Mouse (Mus musculus) WW6 (cell line): Measurements from ENCODE around the gene Mrpl4.
"Not testable (repeated sequence)": the region's sequence is repeated elsewhere in the genome, so short reads cannot be mapped to it uniquely, and the experiment has no call there.

Source experiments
- DNase-seq: peaks from one replicate; pipeline ENCODE4 v3.0.0-alpha.2; 2013; ENCODE audit warnings: low read depth, low spot score

The Mrpl4 gene

DNA sequence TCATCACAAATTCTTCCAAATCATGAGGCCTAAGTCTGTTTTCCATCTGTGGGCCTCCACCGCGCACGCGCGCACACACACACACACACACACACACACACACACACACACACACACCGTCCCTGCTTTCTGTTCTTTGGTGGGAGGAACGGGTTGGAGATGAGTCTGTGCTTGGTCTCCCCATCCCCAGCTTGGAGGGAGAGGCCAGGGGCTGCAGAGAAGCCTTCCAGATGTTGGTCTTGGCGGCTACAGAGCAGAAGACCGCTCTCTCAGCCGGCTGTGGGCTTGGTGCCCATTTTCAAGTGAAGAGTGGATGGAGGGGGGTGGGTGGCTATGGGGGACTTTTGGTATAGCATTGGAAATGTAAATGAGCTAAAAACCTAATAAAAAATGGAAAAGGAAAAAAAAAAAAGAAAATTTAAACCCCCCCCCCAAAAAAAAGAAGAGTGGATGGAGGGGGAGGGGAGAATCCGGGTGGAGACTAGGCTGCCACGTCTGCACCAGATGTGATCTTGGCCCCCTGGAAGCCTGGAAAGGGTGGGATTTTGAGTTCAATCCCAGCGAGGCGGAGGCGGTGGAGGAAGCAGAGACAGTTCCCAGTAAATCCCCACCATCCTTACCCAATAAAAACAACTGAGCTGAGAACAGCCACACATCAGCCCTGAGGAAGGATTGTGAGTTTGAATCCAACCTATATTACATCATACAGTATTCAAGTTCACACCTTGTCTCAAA is 15.4 kb upstream of the Mrpl4 start:
- DNase-seq: no peak

DNA sequence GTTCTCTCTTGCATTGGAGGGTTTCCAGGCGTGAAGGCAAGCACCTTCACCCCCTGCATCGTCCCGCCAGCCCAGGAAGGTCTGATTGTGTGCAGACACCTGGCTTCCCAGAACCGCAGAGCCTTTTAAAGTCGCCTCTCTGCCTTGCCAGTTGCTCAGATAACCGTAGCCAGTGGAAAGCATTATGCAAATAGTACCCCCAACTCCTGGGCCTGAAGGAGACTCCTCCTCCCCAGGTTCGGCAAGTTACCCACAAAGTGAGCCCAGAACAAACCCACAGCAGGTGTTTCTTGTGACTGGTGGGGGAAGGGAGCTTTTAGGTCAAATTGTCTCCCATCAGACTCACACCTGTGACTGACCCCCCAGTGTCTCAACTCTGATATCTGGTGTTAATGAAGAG is 14.6 kb upstream of the Mrpl4 start:
- DNase-seq: no peak

DNA sequence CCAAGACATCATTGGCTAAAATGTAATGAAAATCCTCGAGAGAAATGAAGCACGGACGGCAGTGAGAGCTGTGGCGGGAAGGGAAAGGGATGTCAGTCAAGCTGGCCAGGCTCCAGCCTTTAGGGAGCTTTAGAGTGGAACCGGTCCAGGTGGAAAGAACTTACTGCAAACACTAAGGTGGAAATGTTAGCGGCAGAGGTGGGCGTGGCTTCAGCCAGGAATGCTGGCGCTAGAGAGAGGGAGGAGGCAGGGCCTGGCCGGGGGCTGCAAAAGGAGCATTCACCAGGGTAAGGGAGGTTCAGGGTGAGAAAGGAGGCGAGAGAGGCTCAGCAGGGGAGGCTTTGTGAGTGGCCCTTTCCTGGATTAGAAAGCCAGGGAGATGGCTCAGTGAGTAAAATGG is 11.7 kb upstream of the Mrpl4 start:
- no peak for DNase-seq

DNA sequence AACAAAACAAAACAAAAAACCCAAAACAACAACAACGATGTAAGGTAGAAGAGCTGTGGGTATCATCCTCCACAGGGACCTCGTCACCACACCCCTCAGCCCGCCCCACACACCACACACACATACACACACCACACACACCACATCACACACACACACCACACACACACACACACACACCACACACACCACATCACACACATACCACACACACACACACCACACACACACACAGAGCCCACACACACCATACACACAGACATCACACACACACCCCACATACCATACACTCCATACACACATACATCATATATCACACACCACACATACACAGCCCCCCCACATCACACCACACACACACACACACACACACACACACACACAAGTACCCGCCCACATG is 11.0 kb upstream of the Mrpl4 start:
- no peak for DNase-seq

DNA sequence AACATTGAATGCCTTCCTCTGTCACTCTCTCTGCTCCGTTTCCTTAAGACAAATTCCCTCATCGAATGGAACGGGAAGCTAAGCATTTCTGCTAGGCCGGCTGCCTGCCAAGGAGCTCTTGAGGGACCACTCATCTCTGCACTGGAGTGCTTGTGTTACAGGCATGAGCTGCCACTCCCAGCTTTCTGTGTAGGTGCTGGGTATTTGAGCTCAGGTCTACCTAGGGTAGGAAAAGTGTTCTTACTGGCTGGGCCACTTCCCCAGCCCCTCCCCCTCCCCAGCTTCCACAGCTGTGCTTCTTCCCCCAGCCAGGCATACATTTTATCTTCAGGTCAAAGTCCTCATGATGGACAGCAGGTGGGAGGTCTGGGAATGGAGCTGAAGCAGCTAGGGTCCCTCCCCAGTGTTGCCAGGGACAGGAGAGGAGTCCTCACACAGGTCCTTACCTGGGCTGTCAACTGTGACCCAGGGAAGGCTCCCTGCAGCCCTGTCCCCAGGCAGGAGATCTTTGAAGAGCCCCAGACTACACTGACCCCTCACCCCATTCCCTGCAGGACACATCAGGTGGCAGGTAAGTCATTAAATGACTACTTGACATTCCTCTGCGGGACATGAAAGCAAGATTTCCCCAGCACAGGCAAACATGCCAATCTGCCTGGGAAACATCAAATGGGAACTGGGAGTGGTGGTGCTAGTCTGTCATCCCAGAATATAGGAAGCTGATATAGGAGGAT is 9.2 kb upstream of the Mrpl4 start:
- DNase-seq: no peak

DNA sequence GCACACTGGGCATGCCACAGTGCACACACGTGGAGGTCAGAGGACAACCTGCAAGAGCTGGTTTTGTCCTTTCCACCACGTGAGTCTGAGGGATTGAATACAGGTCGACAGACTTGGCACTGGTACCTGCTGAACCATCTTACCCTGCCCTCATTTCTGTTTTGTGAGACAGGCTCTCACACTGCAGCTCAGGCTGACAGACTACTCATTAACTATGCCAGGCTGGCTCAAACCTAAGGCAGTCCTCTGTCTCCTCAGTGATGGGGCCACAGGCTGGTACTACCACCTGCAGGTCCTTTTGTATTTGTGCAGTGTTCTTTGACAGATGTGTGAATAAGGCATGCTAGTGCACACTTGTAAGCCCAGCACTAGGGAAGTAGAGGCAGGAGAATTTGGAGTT is 7.5 kb upstream of the Mrpl4 start:
- DNase-seq: no peak

DNA sequence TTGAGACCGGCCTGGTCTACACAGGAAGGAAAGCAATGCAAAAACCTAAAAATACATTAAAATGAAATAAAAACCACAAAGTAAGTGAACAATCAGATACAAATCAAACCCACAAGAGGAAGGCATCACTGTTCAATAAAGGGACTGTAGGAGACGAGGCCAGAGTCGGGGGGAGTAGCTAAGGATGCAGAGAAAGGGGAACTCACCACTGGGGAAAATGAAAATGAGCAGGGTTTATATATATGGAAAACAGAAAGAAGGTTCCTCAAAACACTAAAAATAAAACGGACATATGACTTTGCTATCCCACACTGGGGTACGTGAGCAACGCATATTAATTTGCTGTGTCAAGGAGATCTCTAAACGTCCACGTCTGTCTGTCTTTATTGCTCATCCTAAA is 5.5 kb upstream of the Mrpl4 start:
- DNase-seq: no peak

DNA sequence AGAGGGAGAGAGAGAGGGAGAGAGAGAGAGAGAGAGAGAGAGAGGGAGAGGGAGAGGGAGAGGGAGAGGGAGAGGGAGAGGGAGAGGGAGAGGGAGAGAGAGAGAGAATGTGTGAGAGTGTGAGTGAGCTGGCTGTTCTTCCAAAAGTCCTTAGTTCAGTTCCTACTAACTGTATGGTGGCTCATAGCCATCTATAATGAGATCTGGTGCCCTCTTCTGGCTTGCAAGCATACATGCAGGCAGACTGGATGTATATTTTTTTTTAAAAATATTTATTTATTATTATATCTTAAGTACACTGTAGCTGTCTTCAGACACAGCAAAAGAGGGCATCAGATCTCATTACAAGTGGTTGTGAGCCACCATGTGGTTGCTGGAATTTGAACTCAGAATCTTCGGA is 4.2 kb upstream of the Mrpl4 start:
- not testable (repeated sequence) for DNase-seq

DNA sequence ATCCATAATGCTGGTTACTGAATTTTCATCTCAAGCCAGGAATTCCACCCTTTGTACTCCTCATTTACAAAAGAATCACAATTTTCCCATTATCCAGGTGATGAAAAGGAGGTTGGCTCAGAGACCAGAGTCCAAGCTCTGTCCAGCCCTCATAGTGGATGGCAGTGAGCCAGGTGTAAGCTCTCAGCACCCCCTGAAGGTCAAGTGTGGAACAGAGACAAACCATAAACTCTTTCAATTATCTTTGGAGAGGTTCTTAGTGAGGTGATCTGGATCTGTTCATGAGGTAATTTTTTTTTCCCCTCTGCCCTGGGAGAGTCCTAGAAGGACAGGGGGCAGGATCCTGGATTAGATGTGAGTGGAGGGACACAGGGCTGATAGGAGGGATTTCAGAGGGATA is 1.7 kb upstream of the Mrpl4 start:
- no peak for DNase-seq

DNA sequence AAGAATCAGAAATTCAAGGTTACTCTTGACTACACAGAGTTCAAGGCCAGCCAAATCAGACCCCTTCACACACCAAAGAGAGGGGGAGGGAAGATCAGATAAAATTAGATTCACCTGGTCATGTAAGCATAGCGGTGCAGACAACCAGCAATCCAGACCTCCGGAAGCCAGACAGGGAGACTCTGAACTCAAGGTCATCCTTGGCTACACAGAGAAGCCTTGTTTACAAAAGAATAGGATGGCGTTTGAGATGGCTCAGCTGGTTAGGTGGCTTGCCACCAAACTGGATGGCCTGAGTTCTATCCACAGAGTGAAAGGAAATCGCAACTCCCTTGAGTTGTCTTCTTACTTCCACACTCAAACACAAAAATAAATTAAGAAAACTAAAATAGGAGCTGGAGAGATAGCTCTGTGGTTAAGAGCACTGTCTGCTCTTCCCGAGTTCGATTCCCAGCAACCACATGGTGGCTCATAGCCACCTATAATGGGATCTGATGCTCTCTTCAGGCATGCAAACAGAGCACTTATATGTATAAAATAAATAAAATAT is 812 bp upstream of the Mrpl4 start:
- no peak for DNase-seq

DNA sequence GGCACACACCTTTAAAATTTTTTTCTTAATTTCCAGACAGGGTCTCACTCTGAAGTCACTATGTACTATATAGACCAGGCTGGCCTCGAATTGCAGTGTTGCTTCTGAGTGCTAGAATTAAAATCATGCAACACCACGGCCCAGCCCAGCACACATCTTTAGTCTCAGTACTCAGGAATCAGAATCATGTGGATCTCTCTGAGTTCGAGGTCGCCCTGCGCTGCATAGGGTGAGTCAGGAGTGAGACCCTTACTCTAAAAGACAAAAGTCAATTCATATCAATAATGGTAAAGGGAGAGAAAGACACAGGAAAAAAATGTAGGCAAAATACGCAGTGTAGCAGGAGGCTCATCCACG is 290 bp upstream of the Mrpl4 start:
- no peak for DNase-seq

DNA sequence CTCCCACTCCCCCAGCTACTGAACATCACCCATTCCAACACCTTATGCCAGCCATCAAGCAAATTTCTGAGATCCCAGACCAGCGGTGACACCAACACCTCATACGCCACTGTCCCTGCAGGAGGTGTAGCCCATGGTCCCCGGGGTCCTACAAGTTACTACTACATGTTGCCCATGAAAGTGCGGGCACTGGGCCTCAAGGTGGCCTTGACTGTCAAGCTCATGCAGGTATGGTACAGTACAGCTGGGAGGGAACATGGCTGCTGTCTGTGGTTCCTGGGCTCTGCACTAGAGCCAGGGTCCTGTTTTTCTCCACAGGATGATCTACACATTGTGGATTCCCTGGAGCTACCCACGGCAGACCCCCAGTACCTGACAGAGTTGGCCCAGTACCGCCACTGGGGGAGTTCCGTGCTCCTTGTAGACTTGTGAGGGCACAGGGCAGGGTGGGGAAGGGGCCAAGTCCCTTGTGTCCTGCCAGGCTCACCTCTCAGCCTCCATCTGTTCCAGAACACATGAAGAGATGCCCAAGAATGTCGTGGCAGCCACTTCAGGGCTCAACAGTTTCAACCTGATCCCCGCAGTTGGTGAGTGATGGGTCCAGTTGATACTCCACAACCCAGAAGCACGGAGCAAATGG is 4.9 kb downstream of the Mrpl4 start:
- DNase-seq: no peak

DNA sequence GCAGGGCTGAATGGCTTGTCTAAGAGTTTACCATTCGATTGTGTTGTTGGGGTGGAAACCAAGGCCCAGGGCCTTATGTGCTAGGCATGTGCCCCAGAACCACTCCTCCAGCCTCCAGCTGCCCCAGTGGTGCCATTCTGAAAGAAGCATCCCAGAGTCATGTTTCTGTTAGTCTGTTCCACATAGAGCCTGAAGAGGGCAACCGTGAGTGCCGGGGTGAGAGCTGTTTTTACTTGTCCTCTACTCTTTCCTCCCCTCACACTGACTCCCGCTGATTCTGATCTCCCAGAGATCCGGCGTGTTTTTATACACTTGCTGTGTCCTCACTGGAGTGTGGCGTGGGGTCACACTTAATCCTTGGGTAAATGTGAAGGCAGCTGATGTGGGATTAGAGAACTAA is 5.5 kb downstream of the Mrpl4 start:
- DNase-seq: no peak

DNA sequence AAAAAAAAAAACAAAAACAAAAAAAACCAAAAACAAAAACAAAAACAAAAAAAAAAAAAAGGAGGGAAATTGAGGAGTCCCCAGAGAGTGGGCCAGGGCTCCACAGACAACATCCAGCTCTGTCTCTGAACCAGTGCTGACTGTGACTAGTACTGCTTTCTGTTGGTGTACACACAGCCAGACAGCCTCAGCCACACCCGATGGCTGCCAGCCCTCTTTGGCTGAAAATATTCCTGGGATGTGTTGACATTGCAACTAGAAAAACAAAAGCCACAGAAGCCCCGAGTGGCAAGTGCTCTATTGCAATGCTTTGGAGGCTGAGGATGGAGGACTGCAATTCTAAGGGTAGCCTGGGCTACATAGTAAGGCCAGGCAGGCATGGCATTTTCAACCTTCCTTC is 7.8 kb downstream of the Mrpl4 start:
- DNase-seq: no peak

DNA sequence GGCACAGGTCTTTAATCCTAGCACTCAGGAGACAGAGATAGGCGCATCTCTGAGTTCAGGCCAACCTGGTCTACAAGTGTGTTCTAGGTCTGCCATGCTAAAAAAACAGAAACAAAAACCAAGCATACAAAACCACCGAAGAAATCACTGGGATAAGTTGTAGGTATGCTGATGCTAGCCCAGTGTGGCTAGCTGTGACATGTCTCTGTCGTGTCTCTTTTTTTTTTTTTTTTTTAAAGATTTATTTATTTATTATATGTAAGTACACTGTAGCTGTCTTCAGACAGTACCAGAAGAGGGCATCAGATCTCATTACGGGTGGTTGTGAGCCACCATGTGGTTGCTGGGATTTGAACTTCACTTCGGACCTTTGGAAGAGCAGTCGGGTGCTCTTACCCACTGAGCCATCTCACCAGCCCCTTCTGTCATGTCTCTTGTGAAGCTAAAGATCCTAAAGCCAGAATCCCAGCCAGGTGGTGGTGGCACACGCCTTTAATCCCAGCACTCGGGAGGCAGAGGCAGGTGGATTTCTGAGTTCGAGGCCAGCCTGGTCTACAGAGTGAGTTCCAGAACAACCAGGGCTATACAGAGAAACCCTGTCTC is 8.5 kb downstream of the Mrpl4 start:
- not testable (repeated sequence) for DNase-seq

DNA sequence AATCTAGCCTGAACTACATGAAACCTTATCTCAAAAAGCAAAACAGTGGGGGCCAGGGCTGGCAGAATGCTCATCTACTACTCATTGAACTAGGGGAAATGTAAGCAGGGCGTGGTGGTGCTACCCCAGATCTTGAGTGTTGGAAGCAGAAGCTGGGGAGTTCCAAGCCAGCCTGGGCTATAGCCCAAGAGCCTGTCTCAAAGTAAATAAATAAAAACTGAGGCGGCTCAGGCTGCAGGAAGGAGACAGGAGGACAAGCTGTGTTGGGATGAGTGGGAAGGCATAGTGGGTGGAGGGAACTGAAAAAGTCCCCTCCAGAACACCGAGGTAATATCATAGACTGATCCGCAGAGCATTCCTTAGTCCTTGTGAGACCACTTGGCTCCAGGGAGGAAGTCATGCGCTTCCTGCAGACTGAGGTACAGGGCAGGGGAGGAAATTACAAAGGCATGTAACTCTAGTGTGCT is 9.3 kb downstream of the Mrpl4 start:
- no peak for DNase-seq

DNA sequence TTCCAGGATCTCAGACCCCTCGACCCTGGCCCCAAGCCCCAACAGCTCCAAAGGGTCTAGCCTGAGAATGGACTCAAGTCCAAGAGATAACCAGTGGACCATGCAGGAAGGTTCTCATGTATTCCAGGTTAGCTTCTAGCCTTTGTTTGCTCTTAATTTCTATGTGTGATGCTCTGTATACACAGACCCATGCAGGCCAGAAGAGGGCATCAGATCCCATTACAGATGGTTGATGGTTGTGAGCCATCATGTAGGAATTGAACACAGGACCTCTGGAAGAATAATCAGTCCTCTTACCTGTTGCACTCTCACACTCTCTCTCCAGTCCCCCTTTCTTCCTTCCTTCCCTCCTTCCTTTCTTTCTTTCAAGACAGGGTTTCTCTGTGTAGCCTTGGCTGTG is 9.8 kb downstream of the Mrpl4 start:
- DNase-seq: no peak

DNA sequence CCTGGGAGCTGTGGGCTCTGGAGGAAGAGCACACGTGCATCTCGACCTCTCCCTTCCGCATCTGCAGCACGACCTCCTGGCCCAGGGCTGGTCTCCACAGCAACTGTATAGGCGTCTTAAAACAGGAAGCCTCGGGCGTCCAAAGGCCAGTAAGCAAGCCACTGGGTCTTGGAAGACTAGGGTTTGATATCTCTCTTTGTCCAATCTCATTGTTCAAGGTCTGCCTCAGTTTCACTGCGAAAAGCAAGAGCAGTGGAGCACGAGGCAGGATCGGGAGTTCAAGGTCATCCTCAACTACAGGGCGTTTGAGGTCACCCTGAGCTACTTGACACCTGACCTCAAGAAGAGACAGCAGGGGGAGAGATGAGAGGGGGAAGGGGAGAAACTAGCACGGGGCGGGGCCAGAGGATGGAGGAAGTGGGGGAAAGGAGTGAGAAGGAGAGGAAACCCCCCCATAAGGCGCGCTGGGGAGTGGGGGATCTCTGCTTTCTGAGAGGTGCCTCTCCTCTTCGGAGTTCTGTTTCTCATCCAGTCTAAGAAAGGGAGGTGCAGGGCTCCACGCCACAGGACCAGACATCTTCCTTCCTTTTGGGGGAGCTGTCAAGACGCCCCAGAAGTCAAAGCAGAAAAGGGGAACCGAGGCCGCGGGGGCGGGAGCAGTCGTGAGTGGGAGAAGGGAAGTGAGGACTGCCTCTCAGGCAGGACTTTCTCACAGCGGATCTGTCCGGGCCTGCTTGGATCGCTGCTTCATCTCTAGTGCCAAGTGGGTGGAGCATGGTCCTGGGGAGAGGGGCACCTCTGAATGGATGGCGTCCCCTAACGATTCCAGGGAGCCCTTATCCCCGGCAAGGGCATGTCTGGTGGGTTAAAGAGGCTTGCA is 12.4 kb downstream of the Mrpl4 start:
- no peak for DNase-seq

DNA sequence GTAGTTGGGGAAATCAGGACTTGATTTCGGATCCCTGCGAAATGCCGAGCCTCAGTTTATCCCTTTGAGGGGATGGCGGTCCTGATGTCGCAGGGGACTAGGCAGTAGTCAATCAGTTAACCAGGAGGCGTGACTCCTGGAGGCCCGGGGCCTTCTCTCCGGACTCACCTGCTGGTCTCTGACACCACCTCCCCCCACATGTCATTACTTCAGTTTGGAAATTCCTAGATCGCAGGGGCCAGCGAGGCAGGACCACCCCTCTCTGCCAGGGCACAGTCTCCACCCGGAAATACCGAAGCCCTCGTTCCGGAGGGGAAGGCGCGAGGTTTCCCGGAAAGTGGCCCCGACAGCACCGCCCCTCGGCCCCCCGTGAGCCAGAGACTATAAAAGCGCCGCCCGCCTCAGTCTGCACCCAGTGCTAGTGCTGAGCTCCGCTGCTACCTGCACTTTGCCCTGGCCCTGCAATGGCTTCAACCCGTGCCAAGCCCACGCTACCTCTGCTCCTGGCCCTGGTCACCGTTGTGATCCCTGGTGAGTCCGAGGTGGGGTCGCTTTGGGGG is 13.1 kb downstream of the Mrpl4 start, which contains the start of gene Icam1:
Gene Icam1, plus strand, starts transcription at position 415 of the 560 bp plus-strand sequence.
- DNase-seq: no peak

DNA sequence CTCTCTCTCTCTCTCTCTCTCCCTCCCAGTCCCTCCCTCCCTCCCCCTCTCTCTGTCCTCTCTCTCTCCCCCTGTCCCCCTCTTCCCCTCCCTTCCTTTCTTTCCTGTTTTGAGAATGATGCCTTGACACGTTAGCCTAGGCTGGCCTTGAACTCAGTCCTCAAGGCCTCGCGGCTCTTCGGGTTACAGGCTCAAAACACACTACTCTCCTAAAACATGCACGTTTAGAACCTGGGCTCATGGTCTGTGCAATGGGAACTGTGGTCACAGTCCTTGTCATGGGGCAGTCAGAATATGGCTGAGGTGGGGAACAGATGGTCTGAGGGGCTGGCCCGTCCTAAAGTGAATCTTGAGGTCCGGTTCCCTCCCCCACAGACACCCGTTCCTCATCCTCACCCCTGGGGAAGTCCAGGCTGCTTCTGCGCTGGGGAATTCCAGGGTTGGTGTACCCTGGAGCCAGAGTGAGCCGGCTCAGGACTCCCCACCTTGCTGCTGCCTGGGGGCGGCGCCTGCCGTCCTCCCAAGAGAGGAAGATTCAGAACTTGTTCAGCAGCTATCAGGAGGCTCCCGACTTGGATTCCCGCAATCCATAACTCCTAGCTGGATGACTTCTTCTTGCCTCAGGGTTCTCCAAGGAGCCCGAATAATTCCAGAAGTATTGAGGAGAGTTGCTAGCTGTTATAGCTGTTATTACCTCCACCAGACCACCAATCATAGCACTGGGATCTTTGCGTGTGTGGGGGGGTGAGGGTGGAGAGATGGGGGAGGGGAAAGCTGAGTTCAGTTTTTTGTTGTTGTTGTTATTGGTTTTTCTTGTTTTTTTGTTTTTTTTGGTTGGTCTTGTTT is 14.0 kb downstream of the Mrpl4 start:
- DNase-seq: no peak
